Mouse (Mus musculus): Measurements from ENCODE around the gene Isy1. TPM values are rescaled to one million over a fixed set of nuclear protein-coding genes. Genes with fewer than 3 reads are reported as not detected.

The Isy1 gene
- polyA plus RNA-seq, 1 experiment from 2014 or later, result 81.0 TPM

- Histone ChIP-seq H3K4me1 (ENCODE audit: control insufficient read depth, insufficient read depth, low read length) (no peaks in the 10 kb centered on the region), H3K4me2 (ENCODE audit: low read depth, low read length) (no peak overlapping the region), H3K9me3 (replicated peaks; ENCODE audit: control insufficient read depth, low read length) (no peaks in the 10 kb centered on the region), H3K9ac (replicated peaks; ENCODE audit: low read length) (no peak overlapping the region), H3K36me3 (replicated peaks; ENCODE audit: control insufficient read depth, insufficient read depth, low read depth, low read length) (peaks cover 7% of the 10 kb centered on the region), H3K4me3 (ENCODE audit: low read depth, low read length) (no peak overlapping the region), H3K27ac (replicated peaks; ENCODE audit: low read depth, low read length) (no peak overlapping the region), H3K27me3 (ENCODE audit: control insufficient read depth, insufficient read depth, low read length) (no peaks in the 10 kb centered on the region)
- DNase-seq (ENCODE audit: low spot score) (no peak), ATAC-seq (replicated peaks; ENCODE audit: insufficient number of reproducible peaks, low FRiP score, low TSS enrichment, low read depth) (no peak)
- WGBS, result 92% methylated on average over 13 of the region's 13 CpGs
Measured at GRCm38 (mm10) chr6:87845031-87845695, 6.6 kb upstream of the Isy1 start.

- H3K36me3 ChIP-seq (replicated peaks; ENCODE audit: control insufficient read depth, insufficient read depth, low read depth, low read length), result peaks cover 7% of the 10 kb centered on the region
- H3K27me3 ChIP-seq (ENCODE audit: control insufficient read depth, insufficient read depth, low read length), result no peaks in the 10 kb centered on the region
- no peak overlapping the region for H3K9ac ChIP-seq (replicated peaks; ENCODE audit: low read length)
- DNase-seq (ENCODE audit: low spot score) (peak; percentile 40), ATAC-seq (replicated peaks; ENCODE audit: insufficient number of reproducible peaks, low FRiP score, low TSS enrichment, low read depth) (no peak)
- no peaks in the 10 kb centered on the region for H3K4me1 ChIP-seq (ENCODE audit: control insufficient read depth, insufficient read depth, low read length)
- H3K4me2 ChIP-seq (ENCODE audit: low read depth, low read length), result no peak overlapping the region
- no peak overlapping the region for H3K4me3 ChIP-seq (ENCODE audit: low read depth, low read length)
- no peak overlapping the region for H3K27ac ChIP-seq (replicated peaks; ENCODE audit: low read depth, low read length)
- no peaks in the 10 kb centered on the region for H3K9me3 ChIP-seq (replicated peaks; ENCODE audit: control insufficient read depth, low read length)
- WGBS, result 30% methylated on average over 1 of the region's 1 CpGs
Measured at GRCm38 (mm10) chr6:87842254-87842653, 3.7 kb upstream of the Isy1 start.

GRCm38 (mm10) chr6:87841635-87842034, 3.0 kb upstream of the Isy1 start:
- Histone ChIP-seq H3K27me3 (ENCODE audit: control insufficient read depth, insufficient read depth, low read length) (no peaks in the 10 kb centered on the region), H3K9ac (replicated peaks; ENCODE audit: low read length) (no peak overlapping the region), H3K9me3 (replicated peaks; ENCODE audit: control insufficient read depth, low read length) (no peaks in the 10 kb centered on the region), H3K4me3 (ENCODE audit: low read depth, low read length) (no peak overlapping the region), H3K27ac (replicated peaks; ENCODE audit: low read depth, low read length) (no peak overlapping the region), H3K4me2 (ENCODE audit: low read depth, low read length) (no peak overlapping the region), H3K4me1 (ENCODE audit: control insufficient read depth, insufficient read depth, low read length) (no peaks in the 10 kb centered on the region), H3K36me3 (replicated peaks; ENCODE audit: control insufficient read depth, insufficient read depth, low read depth, low read length) (peaks cover 7% of the 10 kb centered on the region)
- 80% methylated on average over 8 of the region's 8 CpGs for WGBS
- no peak for ATAC-seq (replicated peaks; ENCODE audit: insufficient number of reproducible peaks, low FRiP score, low TSS enrichment, low read depth)
- no peak for DNase-seq (ENCODE audit: low spot score)

GRCm38 (mm10) chr6:87839797-87840341, 1.3 kb upstream of the Isy1 start:
- no peaks in the 10 kb centered on the region for H3K4me1 ChIP-seq (ENCODE audit: control insufficient read depth, insufficient read depth, low read length)
- 67% methylated on average over 11 of the region's 11 CpGs for WGBS
- H3K27me3 ChIP-seq (ENCODE audit: control insufficient read depth, insufficient read depth, low read length), result no peaks in the 10 kb centered on the region
- no peak overlapping the region for H3K4me2 ChIP-seq (ENCODE audit: low read depth, low read length)
- H3K9me3 ChIP-seq (replicated peaks; ENCODE audit: control insufficient read depth, low read length), result no peaks in the 10 kb centered on the region
- no peak overlapping the region for H3K27ac ChIP-seq (replicated peaks; ENCODE audit: low read depth, low read length)
- no peak for ATAC-seq (replicated peaks; ENCODE audit: insufficient number of reproducible peaks, low FRiP score, low TSS enrichment, low read depth)
- H3K4me3 ChIP-seq (ENCODE audit: low read depth, low read length), result no peak overlapping the region
- H3K36me3 ChIP-seq (replicated peaks; ENCODE audit: control insufficient read depth, insufficient read depth, low read depth, low read length), result no peaks in the 10 kb centered on the region; the same call in 1 of the 2 replicates
- no peak for DNase-seq (ENCODE audit: low spot score)
- no peak overlapping the region for H3K9ac ChIP-seq (replicated peaks; ENCODE audit: low read length)

GRCm38 (mm10) chr6:87835695-87836094, 2.9 kb downstream of the Isy1 start, which contains the start of gene Gm45140:
Gene Gm45140, minus strand, starts transcription at chr6:87835795.
- Histone ChIP-seq H3K4me2 (ENCODE audit: low read depth, low read length) (no peak within 1 kb of the TSS), H3K4me1 (ENCODE audit: control insufficient read depth, insufficient read depth, low read length) (no peaks in the 10 kb centered on the region), H3K27ac (replicated peaks; ENCODE audit: low read depth, low read length) (no peak within 1 kb of the TSS), H3K9me3 (replicated peaks; ENCODE audit: control insufficient read depth, low read length) (no peaks in the 10 kb centered on the region), H3K9ac (replicated peaks; ENCODE audit: low read length) (no peak within 1 kb of the TSS), H3K27me3 (ENCODE audit: control insufficient read depth, insufficient read depth, low read length) (no peaks in the 10 kb centered on the region), H3K4me3 (ENCODE audit: low read depth, low read length) (no peak within 1 kb of the TSS), H3K36me3 (replicated peaks; ENCODE audit: control insufficient read depth, insufficient read depth, low read depth, low read length) (no peaks in the 10 kb centered on the region)
- DNase-seq (ENCODE audit: low spot score), result no peak
- WGBS, result 90% methylated on average over 7 of the region's 7 CpGs
- no peak for ATAC-seq (replicated peaks; ENCODE audit: insufficient number of reproducible peaks, low FRiP score, low TSS enrichment, low read depth)

GRCm38 (mm10) chr6:87820366-87820765, 18.2 kb downstream of the Isy1 start:
- WGBS, result 92% methylated on average over 2 of the region's 2 CpGs
- DNase-seq (ENCODE audit: low spot score), result no peak
- H3K36me3 ChIP-seq (replicated peaks; ENCODE audit: control insufficient read depth, insufficient read depth, low read depth, low read length), result peaks cover 19% of the 10 kb centered on the region

GRCm38 (mm10) chr6:87814486-87814885, 24.1 kb downstream of the Isy1 start:
- WGBS, result 90% methylated on average over 5 of the region's 5 CpGs
- DNase-seq (ENCODE audit: low spot score) (no peak), ATAC-seq (replicated peaks; ENCODE audit: insufficient number of reproducible peaks, low FRiP score, low TSS enrichment, low read depth) (no peak)
- Histone ChIP-seq H3K9me3 (replicated peaks; ENCODE audit: control insufficient read depth, low read length) (no peaks in the 10 kb centered on the region), H3K27me3 (ENCODE audit: control insufficient read depth, insufficient read depth, low read length) (no peaks in the 10 kb centered on the region), H3K4me2 (ENCODE audit: low read depth, low read length) (no peak overlapping the region), H3K27ac (replicated peaks; ENCODE audit: low read depth, low read length) (no peak overlapping the region), H3K4me3 (ENCODE audit: low read depth, low read length) (no peak overlapping the region), H3K36me3 (replicated peaks; ENCODE audit: control insufficient read depth, insufficient read depth, low read depth, low read length) (peaks cover 2% of the 10 kb centered on the region; the same call in 1 of the 2 replicates), H3K4me1 (ENCODE audit: control insufficient read depth, insufficient read depth, low read length) (no peaks in the 10 kb centered on the region), H3K9ac (replicated peaks; ENCODE audit: low read length) (no peak overlapping the region)

More at GRCm38 (mm10) chr6:87820366-87820765, 18.2 kb downstream of the Isy1 start:
- H3K4me2 ChIP-seq (ENCODE audit: low read depth, low read length), result no peak overlapping the region
- no peaks in the 10 kb centered on the region for H3K9me3 ChIP-seq (replicated peaks; ENCODE audit: control insufficient read depth, low read length)
- no peak for ATAC-seq (replicated peaks; ENCODE audit: insufficient number of reproducible peaks, low FRiP score, low TSS enrichment, low read depth)
- H3K27me3 ChIP-seq (ENCODE audit: control insufficient read depth, insufficient read depth, low read length), result no peaks in the 10 kb centered on the region
- no peak overlapping the region for H3K27ac ChIP-seq (replicated peaks; ENCODE audit: low read depth, low read length)
- H3K4me1 ChIP-seq (ENCODE audit: control insufficient read depth, insufficient read depth, low read length), result no peaks in the 10 kb centered on the region
- no peak overlapping the region for H3K4me3 ChIP-seq (ENCODE audit: low read depth, low read length)
- H3K9ac ChIP-seq (replicated peaks; ENCODE audit: low read length), result no peak overlapping the region

GRCm38 (mm10) chr6:87812656-87813055, 25.9 kb downstream of the Isy1 start:
- WGBS, result 62% methylated on average over 1 of the region's 1 CpGs
- ATAC-seq (replicated peaks; ENCODE audit: insufficient number of reproducible peaks, low FRiP score, low TSS enrichment, low read depth) (no peak), DNase-seq (ENCODE audit: low spot score) (no peak)
- Histone ChIP-seq H3K4me2 (ENCODE audit: low read depth, low read length) (no peak overlapping the region), H3K27me3 (ENCODE audit: control insufficient read depth, insufficient read depth, low read length) (no peaks in the 10 kb centered on the region), H3K36me3 (replicated peaks; ENCODE audit: control insufficient read depth, insufficient read depth, low read depth, low read length) (peaks cover 2% of the 10 kb centered on the region; the same call in 1 of the 2 replicates), H3K9ac (replicated peaks; ENCODE audit: low read length) (no peak overlapping the region), H3K4me1 (ENCODE audit: control insufficient read depth, insufficient read depth, low read length) (no peaks in the 10 kb centered on the region), H3K4me3 (ENCODE audit: low read depth, low read length) (no peak overlapping the region), H3K27ac (replicated peaks; ENCODE audit: low read depth, low read length) (no peak overlapping the region), H3K9me3 (replicated peaks; ENCODE audit: control insufficient read depth, low read length) (no peaks in the 10 kb centered on the region)

Data from embryonic facial prominence, embryonic 11.5 days (tissue).